Mouse (Mus musculus): Measurements from ENCODE around the gene B830017H08Rik. TPM values are rescaled to one million over a fixed set of nuclear protein-coding genes. Genes with fewer than 3 reads are reported as not detected.

Gene B830017H08Rik
- total and polyA plus RNA-seq, 3 experiments, result 0.23 to 0.33 TPM; not detected in 1

- ATAC-seq (ENCODE audit: extremely low read depth, insufficient number of reproducible peaks, low FRiP score, poor library complexity, severe bottlenecking) (no peak), DNase-seq (ENCODE audit: low spot score) (no peak)
- H3K27me3 ChIP-seq (ENCODE audit: insufficient read depth, low read length), result no peaks in the 10 kb centered on the region
- peaks cover 92% of the 10 kb centered on the region for H3K36me3 ChIP-seq (replicated peaks)
- peaks cover 3% of the 10 kb centered on the region; the same call in 1 of the 2 replicates for H3K4me1 ChIP-seq (ENCODE audit: insufficient read depth, low read depth, low read length)
- no peak overlapping the region for H3K4me3 ChIP-seq (ENCODE audit: low read depth, low read length)
- TF ChIP-seq GATA1 (IDR thresholded peaks at IDR 0.05; ENCODE audit: borderline replicate concordance, low read length) (no peak), POLR2AphosphoS5 (IDR thresholded peaks at IDR 0.05; ENCODE audit: insufficient replicate concordance, low read depth, low read length) (no peak), TAL1 (conservative IDR thresholded peaks at IDR 0.05; ENCODE audit: low read depth, low read length) (no peak), CTCF (IDR thresholded peaks at IDR 0.05; ENCODE audit: low read depth, low read length) (no peak), GATA2 (IDR thresholded peaks at IDR 0.05; ENCODE audit: borderline replicate concordance, low read depth, low read length) (no peak)
- no peaks in the 10 kb centered on the region for H3K9me3 ChIP-seq (replicated peaks)
Observed at GRCm38 (mm10) chr16:17851860-17852259, 18.9 kb downstream of the B830017H08Rik start.

GRCm38 (mm10) chr16:17853263-17853662, 20.3 kb downstream of the B830017H08Rik start:
- no peaks in the 10 kb centered on the region for H3K27me3 ChIP-seq (ENCODE audit: insufficient read depth, low read length)
- H3K36me3 ChIP-seq (replicated peaks), result peaks cover 92% of the 10 kb centered on the region
- TF ChIP-seq CTCF (IDR thresholded peaks at IDR 0.05; ENCODE audit: low read depth, low read length) (no peak), TAL1 (conservative IDR thresholded peaks at IDR 0.05; ENCODE audit: low read depth, low read length) (no peak), POLR2AphosphoS5 (IDR thresholded peaks at IDR 0.05; ENCODE audit: insufficient replicate concordance, low read depth, low read length) (no peak), GATA1 (IDR thresholded peaks at IDR 0.05; ENCODE audit: borderline replicate concordance, low read length) (no peak), GATA2 (IDR thresholded peaks at IDR 0.05; ENCODE audit: borderline replicate concordance, low read depth, low read length) (no peak)
- ATAC-seq (ENCODE audit: extremely low read depth, insufficient number of reproducible peaks, low FRiP score, poor library complexity, severe bottlenecking) (no peak), DNase-seq (ENCODE audit: low spot score) (no peak)
- H3K4me3 ChIP-seq (ENCODE audit: low read depth, low read length), result no peak overlapping the region
- H3K4me1 ChIP-seq (ENCODE audit: insufficient read depth, low read depth, low read length), result peaks cover 3% of the 10 kb centered on the region; the same call in 1 of the 2 replicates
- H3K9me3 ChIP-seq (replicated peaks), result no peaks in the 10 kb centered on the region

GRCm38 (mm10) chr16:17857157-17857556, 24.2 kb downstream of the B830017H08Rik start:
- TF ChIP-seq CTCF (IDR thresholded peaks at IDR 0.05; ENCODE audit: low read depth, low read length) (no peak), TAL1 (conservative IDR thresholded peaks at IDR 0.05; ENCODE audit: low read depth, low read length) (no peak)

GRCm38 (mm10) chr16:17858592-17858991, 25.7 kb downstream of the B830017H08Rik start:
- 0 out of 2 replicates have a peak, but pooled peaks have one; percentile 40 for ATAC-seq (ENCODE audit: extremely low read depth, insufficient number of reproducible peaks, low FRiP score, poor library complexity, severe bottlenecking)
- Histone ChIP-seq H3K4me3 (ENCODE audit: low read depth, low read length) (no peak overlapping the region), H3K36me3 (replicated peaks) (peaks cover 88% of the 10 kb centered on the region), H3K9me3 (replicated peaks) (no peaks in the 10 kb centered on the region), H3K4me1 (ENCODE audit: insufficient read depth, low read depth, low read length) (peaks cover 3% of the 10 kb centered on the region; the same call in 1 of the 2 replicates), H3K27me3 (ENCODE audit: insufficient read depth, low read length) (no peaks in the 10 kb centered on the region)
- TF ChIP-seq POLR2AphosphoS5 (IDR thresholded peaks at IDR 0.05; ENCODE audit: insufficient replicate concordance, low read depth, low read length) (no peak), TAL1 (conservative IDR thresholded peaks at IDR 0.05; ENCODE audit: low read depth, low read length) (no peak), GATA1 (IDR thresholded peaks at IDR 0.05; ENCODE audit: borderline replicate concordance, low read length) (no peak), GATA2 (IDR thresholded peaks at IDR 0.05; ENCODE audit: borderline replicate concordance, low read depth, low read length) (no peak), CTCF (IDR thresholded peaks at IDR 0.05; ENCODE audit: low read depth, low read length) (0 out of 2 replicates have a peak, but pooled peaks have one; percentile 21)
- no peak for DNase-seq (ENCODE audit: low spot score)

More at GRCm38 (mm10) chr16:17857157-17857556, 24.2 kb downstream of the B830017H08Rik start:
- Histone ChIP-seq H3K4me1 (ENCODE audit: insufficient read depth, low read depth, low read length) (peaks cover under 1% of the 10 kb centered on the region; the same call in 1 of the 2 replicates), H3K9me3 (replicated peaks) (no peaks in the 10 kb centered on the region), H3K36me3 (replicated peaks) (peaks cover 92% of the 10 kb centered on the region), H3K27me3 (ENCODE audit: insufficient read depth, low read length) (no peaks in the 10 kb centered on the region), H3K4me3 (ENCODE audit: low read depth, low read length) (no peak overlapping the region)
- DNase-seq (ENCODE audit: low spot score), result no peak
- no peak for ATAC-seq (ENCODE audit: extremely low read depth, insufficient number of reproducible peaks, low FRiP score, poor library complexity, severe bottlenecking)

GRCm38 (mm10) chr16:17865293-17865692, 32.4 kb downstream of the B830017H08Rik start:
- Histone ChIP-seq H3K9me3 (replicated peaks) (no peaks in the 10 kb centered on the region), H3K4me3 (ENCODE audit: low read depth, low read length) (no peak overlapping the region), H3K36me3 (replicated peaks) (peaks cover 81% of the 10 kb centered on the region), H3K27me3 (ENCODE audit: insufficient read depth, low read length) (no peaks in the 10 kb centered on the region), H3K4me1 (ENCODE audit: insufficient read depth, low read depth, low read length) (peaks cover 25% of the 10 kb centered on the region)
- DNase-seq (ENCODE audit: low spot score) (no peak), ATAC-seq (ENCODE audit: extremely low read depth, insufficient number of reproducible peaks, low FRiP score, poor library complexity, severe bottlenecking) (no peak)
- no peak for TF ChIP-seq CTCF (IDR thresholded peaks at IDR 0.05; ENCODE audit: low read depth, low read length)

GRCm38 (mm10) chr16:17865770-17866169, 32.8 kb downstream of the B830017H08Rik start:
- no peak for ATAC-seq (ENCODE audit: extremely low read depth, insufficient number of reproducible peaks, low FRiP score, poor library complexity, severe bottlenecking)
- Histone ChIP-seq H3K36me3 (replicated peaks) (peaks cover 81% of the 10 kb centered on the region), H3K4me3 (ENCODE audit: low read depth, low read length) (no peak overlapping the region), H3K9me3 (replicated peaks) (no peaks in the 10 kb centered on the region), H3K4me1 (ENCODE audit: insufficient read depth, low read depth, low read length) (peaks cover 29% of the 10 kb centered on the region), H3K27me3 (ENCODE audit: insufficient read depth, low read length) (no peaks in the 10 kb centered on the region)
- TF ChIP-seq GATA1 (IDR thresholded peaks at IDR 0.05; ENCODE audit: borderline replicate concordance, low read length), result no peak
- no peak for TF ChIP-seq GATA2 (IDR thresholded peaks at IDR 0.05; ENCODE audit: borderline replicate concordance, low read depth, low read length)
- TF ChIP-seq CTCF (IDR thresholded peaks at IDR 0.05; ENCODE audit: low read depth, low read length), result no peak
- TF ChIP-seq POLR2AphosphoS5 (IDR thresholded peaks at IDR 0.05; ENCODE audit: insufficient replicate concordance, low read depth, low read length), result no peak
- no peak for TF ChIP-seq TAL1 (conservative IDR thresholded peaks at IDR 0.05; ENCODE audit: low read depth, low read length)
- no peak for DNase-seq (ENCODE audit: low spot score)

GRCm38 (mm10) chr16:17871248-17871647, 38.3 kb downstream of the B830017H08Rik start:
- Histone ChIP-seq H3K36me3 (replicated peaks) (peaks cover 74% of the 10 kb centered on the region), H3K27me3 (ENCODE audit: insufficient read depth, low read length) (no peaks in the 10 kb centered on the region), H3K4me1 (ENCODE audit: insufficient read depth, low read depth, low read length) (peaks cover 65% of the 10 kb centered on the region), H3K4me3 (ENCODE audit: low read depth, low read length) (no peak overlapping the region), H3K9me3 (replicated peaks) (no peaks in the 10 kb centered on the region)
- DNase-seq (ENCODE audit: low spot score), result peak; percentile 39
- peak; percentile 83 for ATAC-seq (ENCODE audit: extremely low read depth, insufficient number of reproducible peaks, low FRiP score, poor library complexity, severe bottlenecking)
- no peak for TF ChIP-seq GATA2 (IDR thresholded peaks at IDR 0.05; ENCODE audit: borderline replicate concordance, low read depth, low read length)
- TF ChIP-seq TAL1 (conservative IDR thresholded peaks at IDR 0.05; ENCODE audit: low read depth, low read length), result peak; percentile 56
